Mouse (Mus musculus) cerebellum, postnatal 10 days (tissue): ENCODE data around the gene Fam219a.

Experiments
- DNase-seq, 2 experiments: peaks; one replicate each; pipeline ENCODE4 v3.0.0; 2021; ENCODE audit warnings: mixed read lengths in 2 of 2

Gene Fam219a

DNA sequence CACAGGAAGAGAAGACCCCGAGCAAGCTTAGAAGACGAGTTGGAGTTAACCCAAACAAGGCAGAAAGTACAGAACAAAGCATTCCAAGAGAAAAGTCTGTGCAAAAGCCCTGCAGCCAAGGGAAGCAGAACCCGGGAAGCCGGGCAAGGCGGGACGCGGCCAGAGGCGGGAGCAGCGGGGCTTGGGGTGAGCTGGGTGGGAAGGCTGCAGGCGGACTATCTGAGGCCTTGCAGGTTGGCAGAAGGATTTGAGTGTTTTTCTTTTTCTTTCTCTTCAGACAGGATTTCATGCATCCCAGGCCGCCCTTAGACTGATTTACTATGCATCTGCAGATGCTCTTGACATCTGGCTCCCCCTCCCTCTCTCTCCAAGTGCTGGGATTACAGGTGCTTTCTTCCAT is 16.2 kb downstream of the Fam219a start:
- DNase-seq, result no peak

- peak; percentile 70 to 79 for DNase-seq
Observed at GRCm38 (mm10) chr4:41552529-41552928, 16.8 kb downstream of the Fam219a start.

DNA sequence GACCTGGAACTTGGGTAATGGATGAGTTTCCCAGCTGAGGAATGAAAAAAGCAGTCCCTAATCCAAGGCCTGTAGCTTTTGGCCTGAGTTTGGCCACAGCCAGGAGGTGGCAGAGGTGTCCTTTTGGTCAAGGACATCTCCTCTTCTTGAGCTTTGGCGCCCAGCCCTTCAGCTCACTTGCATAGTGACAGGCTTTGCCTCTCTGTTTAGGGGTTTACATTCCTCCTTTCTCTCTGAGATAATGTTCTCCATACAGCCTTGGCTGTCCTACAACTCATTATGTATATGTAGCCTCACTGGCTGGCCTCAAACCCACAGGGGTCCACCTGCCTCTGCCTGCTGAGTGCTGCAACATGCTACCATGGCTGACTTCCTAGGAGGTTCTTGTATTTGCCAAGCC is 22.3 kb downstream of the Fam219a start:
- peak; percentile 62 to 69 for DNase-seq

GRCm38 (mm10) chr4:41545985-41546384 is 23.4 kb downstream of the Fam219a start:
- DNase-seq, result peak; percentile 85 to 89

DNA sequence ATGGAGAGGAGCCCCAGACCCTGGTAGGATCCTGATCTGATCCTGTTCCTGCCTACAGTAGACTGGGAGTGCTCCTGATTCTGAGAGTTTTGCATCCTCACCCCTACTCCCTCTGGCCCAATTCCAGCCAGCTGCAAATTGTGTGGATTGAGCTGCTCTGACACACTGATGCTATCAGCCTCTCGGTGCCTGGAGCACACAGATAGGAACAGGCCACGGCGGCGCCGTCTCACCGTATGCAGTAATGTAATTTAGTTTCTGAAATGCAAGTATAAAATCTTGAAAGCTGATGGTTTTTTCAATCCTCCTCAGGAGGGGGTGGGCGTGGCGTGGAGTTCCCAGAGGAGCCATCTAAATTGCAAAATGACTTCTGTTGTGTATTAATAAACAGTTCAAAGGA is 27.2 kb downstream of the Fam219a start:
- DNase-seq, result no peak

DNA sequence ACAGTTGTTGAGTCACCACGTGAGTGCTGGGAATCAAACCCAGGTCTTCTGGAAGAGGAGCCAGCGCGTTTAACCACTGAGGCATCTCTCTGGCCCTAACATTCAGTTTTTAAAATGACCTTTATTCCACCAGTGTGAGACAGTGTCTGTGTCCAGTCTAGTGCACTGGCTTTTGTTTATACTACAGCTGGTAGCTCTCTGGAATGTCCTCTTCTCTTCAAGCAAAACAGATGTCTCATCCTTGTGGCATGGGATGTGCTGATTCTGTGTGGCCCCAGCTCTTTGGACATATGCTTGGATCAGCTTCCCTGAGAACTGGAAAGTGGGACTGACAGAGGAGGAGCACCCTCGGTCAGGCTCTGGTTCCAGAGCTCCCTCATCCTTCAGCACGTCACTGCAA is 34.5 kb downstream of the Fam219a start:
- no peak for DNase-seq

DNA sequence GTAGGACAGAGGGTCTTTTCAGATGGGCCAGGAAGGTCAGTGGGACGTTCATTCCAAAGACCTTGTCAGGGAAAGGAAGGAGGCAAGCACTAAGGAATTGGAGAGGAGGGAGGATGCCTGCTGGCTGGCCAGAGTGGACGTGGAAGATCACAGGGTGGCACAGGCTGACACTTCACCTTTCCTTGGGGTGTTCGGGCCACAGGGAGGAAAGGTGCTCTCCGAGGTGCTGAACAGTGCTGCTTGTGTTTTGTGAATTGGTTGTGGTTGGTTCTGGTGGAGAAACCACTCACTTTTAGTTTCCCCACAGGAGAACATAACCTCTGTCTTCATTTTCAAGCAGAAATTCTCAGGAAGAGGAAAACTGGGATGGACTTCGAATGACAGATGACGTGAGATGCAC is 36.9 kb downstream of the Fam219a start:
- no peak for DNase-seq

DNA sequence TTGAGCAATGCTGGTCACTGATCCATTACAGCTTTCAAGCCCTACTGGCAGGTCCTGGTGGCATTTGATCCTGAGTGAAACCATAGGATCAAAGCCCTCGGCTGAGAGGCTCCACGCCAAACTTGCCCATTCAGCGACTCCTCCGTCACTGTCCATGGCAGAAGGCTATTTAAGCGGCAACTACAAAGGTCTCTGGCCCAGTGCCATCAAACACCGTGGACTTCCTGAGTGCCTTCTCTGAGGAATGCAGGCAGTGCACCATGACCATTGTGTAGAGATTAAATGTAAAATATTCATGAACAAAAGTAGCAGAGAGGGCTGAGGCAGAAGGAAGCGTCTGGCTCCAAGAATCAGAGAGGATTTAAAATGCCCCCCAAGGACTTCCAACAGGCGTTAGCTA is 41.3 kb downstream of the Fam219a start:
- peak; percentile 80 to 81 for DNase-seq

DNA sequence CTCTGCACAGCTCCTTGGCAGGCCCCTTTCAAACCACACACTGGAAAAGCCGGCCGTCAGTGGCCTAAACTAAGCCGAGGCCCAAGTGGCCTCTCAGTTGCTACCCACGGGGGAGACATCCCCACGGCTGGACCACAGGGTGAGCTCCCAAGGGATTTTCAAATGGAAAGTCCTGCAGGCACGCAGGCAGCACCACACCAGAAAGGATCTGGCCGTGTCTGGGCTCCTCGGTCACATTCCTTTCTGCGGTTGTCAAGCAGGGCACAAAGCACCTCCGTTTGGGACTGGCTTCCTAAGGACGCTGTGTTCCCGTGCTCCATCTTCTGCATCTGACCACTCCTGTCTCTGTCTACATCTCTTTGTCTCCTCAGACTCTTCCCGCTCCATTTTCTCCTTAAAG is 42.3 kb downstream of the Fam219a start:
- DNase-seq, result no peak

GRCm38 (mm10) chr4:41526553-41526952 is 42.8 kb downstream of the Fam219a start:
- no peak for DNase-seq

DNA sequence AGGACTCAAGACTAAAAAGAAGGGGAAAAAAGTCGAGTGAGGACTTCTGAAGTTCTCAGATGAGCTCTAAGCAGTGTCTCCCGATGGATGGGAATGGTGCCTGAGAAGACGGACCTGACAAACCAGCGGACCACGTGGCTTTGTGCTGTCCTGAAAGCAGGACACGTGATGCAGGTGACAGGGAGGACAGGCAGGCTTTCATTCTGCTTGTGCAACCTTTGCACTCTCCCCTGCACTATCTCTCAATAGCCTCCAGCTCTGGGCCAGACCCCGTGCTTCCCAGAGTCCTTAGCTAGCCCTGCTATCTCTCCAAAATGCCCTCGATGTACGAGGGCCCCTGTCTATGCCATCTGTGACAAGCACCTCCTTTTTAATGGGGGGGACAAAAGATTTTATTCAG is 44.5 kb downstream of the Fam219a start:
- no peak for DNase-seq

DNA sequence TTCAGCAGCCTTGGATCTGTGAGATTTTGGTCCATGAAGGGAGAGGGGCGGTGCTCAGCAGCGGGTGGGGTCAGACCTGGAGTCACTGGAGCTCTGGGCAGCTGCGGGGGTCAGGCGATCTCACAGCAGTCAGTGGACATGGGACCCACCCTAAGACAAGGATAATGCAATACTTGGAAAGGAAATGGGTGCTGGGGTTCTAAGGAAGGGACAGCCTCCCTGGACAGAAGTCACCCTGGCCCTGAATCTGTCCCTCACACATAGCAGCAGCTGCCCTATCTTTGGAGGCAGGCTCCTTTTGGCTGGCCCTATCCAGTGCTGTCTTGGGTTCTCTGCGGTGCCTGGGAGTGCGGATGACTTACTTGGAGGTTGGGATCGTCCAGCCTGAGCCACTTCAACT is 45.5 kb downstream of the Fam219a start:
- DNase-seq, result no peak

- peak; percentile 65 to 75 for DNase-seq
Observed at GRCm38 (mm10) chr4:41522788-41523187, 46.5 kb downstream of the Fam219a start.

DNA sequence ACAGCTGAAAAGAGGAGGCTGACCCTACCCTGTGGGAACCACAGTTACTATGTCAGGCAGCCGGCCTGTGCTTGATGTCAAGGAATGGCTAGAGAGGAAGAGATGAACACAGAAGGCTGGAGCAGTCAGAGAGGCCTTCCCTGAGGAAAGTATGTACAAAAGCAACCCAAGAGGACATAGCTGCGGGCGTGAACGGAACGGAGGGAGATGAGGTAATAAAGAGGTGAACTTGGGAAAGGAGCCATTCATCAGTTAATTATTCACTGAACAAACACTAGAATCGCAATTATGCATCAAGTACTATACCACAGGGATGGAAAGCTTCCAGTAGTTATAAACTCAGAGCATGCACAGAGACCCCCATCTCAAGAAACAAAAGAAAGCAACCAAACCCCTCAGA is 47.2 kb downstream of the Fam219a start:
- no peak for DNase-seq

DNA sequence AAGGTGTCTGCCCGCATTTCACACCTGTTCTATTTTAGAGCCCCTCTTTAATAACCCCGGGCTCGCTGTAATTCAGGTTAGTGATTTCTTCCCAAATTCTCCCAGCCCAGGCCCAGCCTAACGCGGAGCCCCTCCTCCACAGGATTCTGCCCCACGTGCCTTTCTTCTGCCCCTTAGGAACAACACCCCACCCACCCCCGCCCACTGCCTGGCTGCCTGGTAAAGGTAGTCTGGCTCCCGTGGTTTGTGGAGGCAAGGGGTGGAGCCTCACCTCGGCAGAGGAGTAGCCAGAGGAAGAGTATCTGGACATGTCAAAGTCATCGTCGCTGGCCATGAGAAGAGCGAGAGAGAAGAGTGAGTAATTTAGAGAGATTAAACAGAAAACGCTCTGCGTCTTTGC is 48.7 kb downstream of the Fam219a start:
- no peak for DNase-seq

DNA sequence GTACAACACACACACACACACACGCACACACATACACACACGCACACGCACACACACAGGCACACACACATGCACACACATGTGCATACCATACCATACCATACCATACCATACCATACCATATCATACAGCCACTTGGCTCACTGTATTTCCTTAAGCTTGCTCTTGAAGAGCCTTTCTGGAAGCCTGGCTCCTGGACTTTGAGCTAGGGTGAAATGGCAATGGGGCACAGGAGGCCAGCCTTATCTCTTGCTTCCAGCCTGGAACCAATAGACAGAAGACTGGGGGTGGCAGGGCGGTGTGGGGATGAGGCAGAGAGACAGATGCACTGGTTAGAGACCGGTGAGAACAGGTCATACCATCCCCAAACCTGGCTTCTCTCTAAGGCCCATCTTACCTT is 50.1 kb downstream of the Fam219a start:
- DNase-seq, result no peak

DNA sequence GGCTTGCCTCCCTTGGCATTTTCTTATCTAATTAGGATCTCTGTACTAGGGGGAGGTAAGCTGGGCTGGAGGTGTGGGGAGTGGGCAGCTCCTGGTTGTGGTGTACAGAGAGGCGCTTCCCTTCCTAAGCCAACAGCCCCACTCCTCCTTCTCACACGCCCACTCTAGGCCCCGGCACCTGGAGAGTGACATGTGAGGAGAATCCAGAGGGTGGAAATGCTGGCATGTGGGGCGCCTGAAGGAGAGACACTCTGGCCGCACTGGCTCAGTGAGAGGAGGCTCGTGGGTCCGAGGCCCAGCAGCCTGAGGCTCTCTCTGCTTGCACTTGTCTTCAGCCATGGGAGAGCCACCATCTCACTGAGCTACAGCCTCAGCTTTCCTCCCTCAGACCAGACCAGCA is 51.0 kb downstream of the Fam219a start:
- no peak for DNase-seq

DNA sequence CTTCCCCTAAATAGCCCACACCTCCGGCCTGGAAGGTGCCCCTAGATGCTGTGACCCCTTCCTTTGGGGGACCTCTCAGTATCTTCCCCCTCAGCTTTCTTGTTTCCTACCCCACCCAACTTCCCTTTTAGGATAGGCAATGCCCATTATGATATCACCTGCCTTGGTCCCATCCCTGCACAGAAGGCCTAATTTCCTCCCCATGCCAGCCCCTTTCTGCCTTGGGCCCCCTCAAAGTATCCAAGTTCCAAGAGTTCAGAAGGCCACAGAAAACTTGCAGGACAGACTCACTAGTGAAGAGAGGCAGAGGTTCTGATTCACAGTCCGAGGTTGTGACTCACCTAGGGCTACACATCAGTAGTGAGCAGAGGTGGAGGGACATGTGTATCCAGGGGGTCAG is 52.1 kb downstream of the Fam219a start, which contains the start of gene 1110017D15Rik:
1110017D15Rik (minus strand) TSS at position 101 of the 400 bp plus-strand sequence.
- DNase-seq, result no peak

GRCm38 (mm10) chr4:41513714-41514113 is 55.6 kb downstream of the Fam219a start:
- DNase-seq, result peak in 1 of 2 experiments; percentile 39

- peak; percentile 82 to 89 for DNase-seq
Observed at GRCm38 (mm10) chr4:41513309-41513708, 56.0 kb downstream of the Fam219a start.

DNA sequence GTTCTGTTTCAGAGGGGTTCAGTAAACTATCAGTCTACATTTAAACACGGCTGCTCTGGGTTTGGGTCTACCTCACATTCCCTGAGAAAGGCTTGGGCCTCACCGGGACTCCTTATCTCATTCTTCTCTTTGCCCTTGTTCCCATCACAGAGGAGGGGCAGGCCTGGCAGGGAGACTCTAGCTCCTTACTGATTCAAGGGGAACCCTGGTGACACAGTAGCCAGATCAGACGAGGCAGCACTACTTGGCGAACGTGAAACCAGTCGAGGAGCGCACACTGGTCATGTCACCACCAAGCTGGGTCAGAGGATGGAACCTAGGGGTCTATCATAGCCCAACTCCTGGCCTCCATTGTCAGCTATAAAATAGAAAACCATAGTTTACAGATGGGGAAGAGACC is 61.3 kb downstream of the Fam219a start:
- DNase-seq, result no peak

DNA sequence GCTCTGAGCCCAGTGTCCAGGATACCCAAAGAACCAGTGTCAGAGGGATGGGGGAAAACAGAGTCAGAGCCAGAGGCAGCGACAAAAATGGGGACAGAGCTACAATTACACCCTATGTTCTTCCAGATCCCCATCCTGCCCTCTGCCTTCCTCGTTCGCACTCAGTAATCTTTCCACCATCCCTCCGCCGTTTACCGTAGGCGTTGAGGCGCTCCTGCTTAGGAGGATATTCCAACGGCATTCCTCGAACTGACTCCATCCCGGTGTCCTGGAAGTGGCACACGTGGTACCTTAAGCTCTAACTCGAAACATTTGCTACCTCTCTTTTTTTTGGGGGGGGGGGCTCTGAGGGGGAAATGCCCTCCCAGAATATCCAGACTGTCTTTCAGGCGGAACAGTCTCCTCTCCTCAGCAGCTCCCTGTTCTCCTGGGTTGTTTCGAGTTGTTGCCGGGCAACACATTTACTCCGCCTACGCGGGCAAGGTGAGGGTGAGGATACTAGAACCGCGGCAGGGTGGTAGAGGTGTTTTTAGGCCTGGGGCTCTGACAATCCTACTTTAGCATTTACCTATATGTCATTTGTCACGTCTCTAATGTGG is 61.9 kb downstream of the Fam219a start:
- DNase-seq, result no peak

- DNase-seq, result peak; percentile 92 to 95
Observed at GRCm38 (mm10) chr4:41506906-41507305, 62.4 kb downstream of the Fam219a start.

GRCm38 (mm10) chr4:41506156-41506555 is 63.2 kb downstream of the Fam219a start:
- DNase-seq, result peak; percentile 78 to 83

DNA sequence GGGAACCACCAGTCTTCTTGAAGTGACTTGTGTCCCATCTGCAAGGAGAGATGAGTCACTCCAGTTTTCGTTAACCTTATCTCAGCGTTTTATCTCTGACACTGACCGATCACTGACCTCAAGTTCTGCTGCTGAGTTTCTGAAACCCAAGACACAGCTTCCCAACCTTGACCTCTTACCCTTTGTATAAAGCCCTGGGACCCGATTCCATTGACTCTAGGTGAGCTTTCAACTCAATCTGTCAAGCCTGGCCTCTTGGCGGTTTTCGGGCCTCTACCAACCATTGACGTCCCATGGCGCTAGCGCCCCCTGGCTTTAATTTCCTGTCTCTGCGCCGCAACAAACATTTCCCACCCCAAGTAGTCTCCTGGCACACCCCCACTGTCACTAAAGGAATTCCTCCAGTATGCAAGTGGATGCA is 64.2 kb downstream of the Fam219a start:
- DNase-seq, result peak in 1 of 2 experiments; percentile 46
